Mouse (Mus musculus): ENCODE results near the gene Csnk2a1. TPM values are rescaled to one million over a fixed set of nuclear protein-coding genes. Genes with fewer than 3 reads are reported as not detected.
"Not testable (repeated sequence)": the region's sequence is repeated elsewhere in the genome, so short reads cannot be mapped to it uniquely, and the experiment has no call there.

The Csnk2a1 gene
- polyA plus RNA-seq, 1 experiment from 2014 or later, result 62.4 TPM

GRCm38 (mm10) chr2:152194586-152194985 is 32.1 kb upstream of the Csnk2a1 start:
- Histone ChIP-seq H3K9ac (replicated peaks; ENCODE audit: low read depth) (no peak overlapping the region), H3K36me3 (ENCODE audit: insufficient read depth, low read length) (no peaks in the 10 kb centered on the region), H3K9me3 (ENCODE audit: low read length) (no peaks in the 10 kb centered on the region), H3K4me2 (replicated peaks; ENCODE audit: low read depth, low read length) (no peak overlapping the region), H3K4me1 (ENCODE audit: insufficient read depth, low read depth, low read length) (no peaks in the 10 kb centered on the region), H3K27me3 (replicated peaks; ENCODE audit: insufficient read depth, low read length) (no peaks in the 10 kb centered on the region), H3K27ac (ENCODE audit: low read length) (no peak overlapping the region), H3K4me3 (ENCODE audit: low read depth, low read length) (no peak overlapping the region)
- 94% methylated on average over 2 of the region's 2 CpGs for WGBS
- ATAC-seq, result no peak
- TF ChIP-seq CTCF (IDR thresholded peaks at IDR 0.05) (no peak), EP300 (IDR thresholded peaks at IDR 0.05) (no peak)
- DNase-seq (ENCODE audit: low spot score), result no peak

- no peak overlapping the region for H3K4me2 ChIP-seq (replicated peaks; ENCODE audit: low read depth, low read length)
- H3K36me3 ChIP-seq (ENCODE audit: insufficient read depth, low read length), result no peaks in the 10 kb centered on the region
Measured at GRCm38 (mm10) chr2:152196896-152197295, 29.7 kb upstream of the Csnk2a1 start.

GRCm38 (mm10) chr2:152197301-152197712 is 29.3 kb upstream of the Csnk2a1 start:
- peak; percentile 74 for ATAC-seq
- Histone ChIP-seq H3K4me1 (ENCODE audit: insufficient read depth, low read depth, low read length) (no peaks in the 10 kb centered on the region), H3K9me3 (ENCODE audit: low read length) (no peaks in the 10 kb centered on the region), H3K27me3 (replicated peaks; ENCODE audit: insufficient read depth, low read length) (no peaks in the 10 kb centered on the region), H3K4me3 (ENCODE audit: low read depth, low read length) (no peak overlapping the region), H3K4me2 (replicated peaks; ENCODE audit: low read depth, low read length) (no peak overlapping the region), H3K27ac (ENCODE audit: low read length) (no peak overlapping the region), H3K9ac (replicated peaks; ENCODE audit: low read depth) (no peak overlapping the region), H3K36me3 (ENCODE audit: insufficient read depth, low read length) (no peaks in the 10 kb centered on the region)
- peak; percentile 91 for TF ChIP-seq CTCF (IDR thresholded peaks at IDR 0.05)
- TF ChIP-seq EP300 (IDR thresholded peaks at IDR 0.05), result no peak
- DNase-seq (ENCODE audit: low spot score), result peak; percentile 87
- 41% methylated on average over 10 of the region's 10 CpGs for WGBS

More at GRCm38 (mm10) chr2:152196896-152197295, 29.7 kb upstream of the Csnk2a1 start:
- ATAC-seq, result no peak
- Histone ChIP-seq H3K27ac (ENCODE audit: low read length) (no peak overlapping the region), H3K9ac (replicated peaks; ENCODE audit: low read depth) (no peak overlapping the region), H3K27me3 (replicated peaks; ENCODE audit: insufficient read depth, low read length) (no peaks in the 10 kb centered on the region), H3K4me3 (ENCODE audit: low read depth, low read length) (no peak overlapping the region), H3K4me1 (ENCODE audit: insufficient read depth, low read depth, low read length) (no peaks in the 10 kb centered on the region), H3K9me3 (ENCODE audit: low read length) (no peaks in the 10 kb centered on the region)
- no peak for TF ChIP-seq CTCF (IDR thresholded peaks at IDR 0.05)
- DNase-seq (ENCODE audit: low spot score), result no peak
- WGBS, result 32% methylated on average over 3 of the region's 3 CpGs

GRCm38 (mm10) chr2:152206139-152206538 is 20.5 kb upstream of the Csnk2a1 start:
- not testable (repeated sequence) for H3K4me2 ChIP-seq (replicated peaks; ENCODE audit: low read depth, low read length); ATAC-seq; H3K9me3 ChIP-seq (ENCODE audit: low read length); H3K4me1 ChIP-seq (ENCODE audit: insufficient read depth, low read depth, low read length); H3K36me3 ChIP-seq (ENCODE audit: insufficient read depth, low read length); DNase-seq (ENCODE audit: low spot score); H3K27ac ChIP-seq (ENCODE audit: low read length); H3K9ac ChIP-seq (replicated peaks; ENCODE audit: low read depth); H3K27me3 ChIP-seq (replicated peaks; ENCODE audit: insufficient read depth, low read length); H3K4me3 ChIP-seq (ENCODE audit: low read depth, low read length)
- WGBS, result 84% methylated on average over 7 of the region's 9 CpGs

- Histone ChIP-seq H3K4me2 (replicated peaks; ENCODE audit: low read depth, low read length) (no peak overlapping the region), H3K4me1 (ENCODE audit: insufficient read depth, low read depth, low read length) (no peaks in the 10 kb centered on the region), H3K27me3 (replicated peaks; ENCODE audit: insufficient read depth, low read length) (no peaks in the 10 kb centered on the region), H3K4me3 (ENCODE audit: low read depth, low read length) (no peak overlapping the region), H3K9me3 (ENCODE audit: low read length) (no peaks in the 10 kb centered on the region), H3K9ac (replicated peaks; ENCODE audit: low read depth) (no peak overlapping the region), H3K27ac (ENCODE audit: low read length) (no peak overlapping the region), H3K36me3 (ENCODE audit: insufficient read depth, low read length) (no peaks in the 10 kb centered on the region)
- TF ChIP-seq EP300 (IDR thresholded peaks at IDR 0.05) (no peak), CTCF (IDR thresholded peaks at IDR 0.05) (no peak)
- WGBS, result 51% methylated on average over 3 of the region's 3 CpGs
- no peak for DNase-seq (ENCODE audit: low spot score)
- ATAC-seq, result no peak
Measured at GRCm38 (mm10) chr2:152211871-152212270, 14.8 kb upstream of the Csnk2a1 start.

GRCm38 (mm10) chr2:152216975-152217374 is 9.7 kb upstream of the Csnk2a1 start:
- Histone ChIP-seq H3K36me3 (ENCODE audit: insufficient read depth, low read length) (no peaks in the 10 kb centered on the region), H3K27me3 (replicated peaks; ENCODE audit: insufficient read depth, low read length) (no peaks in the 10 kb centered on the region), H3K4me3 (ENCODE audit: low read depth, low read length) (no peak overlapping the region), H3K9me3 (ENCODE audit: low read length) (no peaks in the 10 kb centered on the region), H3K4me1 (ENCODE audit: insufficient read depth, low read depth, low read length) (no peaks in the 10 kb centered on the region), H3K4me2 (replicated peaks; ENCODE audit: low read depth, low read length) (no peak overlapping the region), H3K9ac (replicated peaks; ENCODE audit: low read depth) (no peak overlapping the region), H3K27ac (ENCODE audit: low read length) (no peak overlapping the region)
- TF ChIP-seq CTCF (IDR thresholded peaks at IDR 0.05) (no peak), EP300 (IDR thresholded peaks at IDR 0.05) (no peak)
- WGBS, result 61% methylated on average over 1 of the region's 1 CpGs
- ATAC-seq (no peak), DNase-seq (ENCODE audit: low spot score) (peak; percentile 32)

Data from lung, postnatal 0 days (tissue).